In the genomic region with DNA sequence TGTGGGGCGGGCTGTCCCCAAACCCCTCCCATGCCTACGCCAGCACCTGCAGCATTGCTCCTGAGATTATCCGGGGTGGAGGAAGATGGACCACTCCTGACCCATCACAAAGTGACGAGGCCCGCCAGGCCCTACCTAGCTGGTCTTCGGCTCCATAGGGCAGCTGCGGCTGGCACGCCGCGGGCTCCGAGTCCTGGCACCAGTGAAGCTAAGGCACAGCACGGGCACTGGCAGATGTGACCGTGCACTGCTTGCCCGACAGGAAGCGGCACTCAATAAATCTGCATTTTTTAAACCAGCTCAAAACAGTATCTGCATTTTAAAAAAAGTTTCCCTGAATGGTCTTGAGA, we compare ENCODE assay signal across 17 mouse cellular contexts. TPM values are rescaled to one million over a fixed set of nuclear protein-coding genes. Genes with fewer than 3 reads are reported as not detected.
DNase-seq lines count a peak whose midpoint lies in the region; ATAC-seq and TF ChIP-seq lines count a peak whose summit lies in the region.
"Had no signal": no experiment of that assay in that cellular context is flagged by ENCODE, and none has a peak within 500 bp of the region (broad histone marks: within the 10 kb centered on the region; RNA-seq: fewer than 3 reads in every experiment).

No protein-coding gene starts in this region.

- no peak for DNase-seq in forebrain, postnatal 0 days
- DNase-seq in embryo, embryonic 9.5 days (ENCODE audit: extremely low spot score) = no peak
- DNase-seq: cerebellum, adult 11 months; cerebellum, postnatal 36 days; gastrocnemius, postnatal 25 days; lung, postnatal 14 days had no signal

- TF ChIP-seq CTCF in forebrain, postnatal 0 days (IDR thresholded peaks at IDR 0.05; ENCODE audit: low read depth) = no peak

- WGBS in forebrain, embryonic 13.5 days = 95% methylated on average over 15 of the region's 15 CpGs
- 66% methylated on average over 15 of the region's 15 CpGs for WGBS in forebrain, postnatal 0 days
- 92% methylated on average over 15 of the region's 15 CpGs for WGBS in kidney, embryonic 16.5 days
- WGBS in kidney, embryonic 15.5 days = 94% methylated on average over 15 of the region's 15 CpGs
- WGBS in midbrain, embryonic 13.5 days = 95% methylated on average over 15 of the region's 15 CpGs
- 93% methylated on average over 15 of the region's 15 CpGs for WGBS in midbrain, embryonic 16.5 days
- WGBS in stomach, embryonic 15.5 days = 87% methylated on average over 15 of the region's 15 CpGs

- H3K27ac ChIP-seq in forebrain, embryonic 13.5 days = peak overlapping the region; percentile 45; the same call in 1 of the 2 replicates
- H3K27ac ChIP-seq in forebrain, postnatal 0 days (ENCODE audit: low read depth, low read length) = no peak overlapping the region
- H3K27ac ChIP-seq in kidney, embryonic 16.5 days (ENCODE audit: low read length) = peak overlapping the region; percentile 44; the same call in 1 of the 2 replicates
- no peak overlapping the region for H3K27ac ChIP-seq in kidney, embryonic 15.5 days
- peak overlapping the region; percentile 19; the same call in 1 of the 2 replicates for H3K27ac ChIP-seq in midbrain, embryonic 13.5 days
- no peak overlapping the region for H3K27ac ChIP-seq in midbrain, embryonic 16.5 days (ENCODE audit: low read length)
- peak overlapping the region; percentile 63 for H3K27ac ChIP-seq in stomach, embryonic 15.5 days
- H3K27ac ChIP-seq: embryonic facial prominence, embryonic 10.5 days; liver, embryonic 14.5 days had no signal

- no peak for ATAC-seq in forebrain, embryonic 13.5 days
- ATAC-seq in forebrain, postnatal 0 days = no peak
- no peak for ATAC-seq in kidney, embryonic 16.5 days (ENCODE audit: low FRiP score, low TSS enrichment)
- no peak for ATAC-seq in kidney, embryonic 15.5 days (replicated peaks; ENCODE audit: low FRiP score)
- ATAC-seq in midbrain, embryonic 13.5 days = no peak
- no peak for ATAC-seq in midbrain, embryonic 16.5 days
- no peak for ATAC-seq in stomach, embryonic 15.5 days (ENCODE audit: insufficient read depth, low FRiP score, low read depth)
- ATAC-seq: inflammation-experienced regulatory T-cells, adult 6 months had no signal

- H3K9ac ChIP-seq in forebrain, embryonic 13.5 days = no peak overlapping the region
- no peak overlapping the region for H3K9ac ChIP-seq in forebrain, postnatal 0 days
- H3K9ac ChIP-seq in kidney, embryonic 16.5 days (replicated peaks; ENCODE audit: low read length) = no peak overlapping the region
- H3K9ac ChIP-seq in kidney, embryonic 15.5 days = no peak overlapping the region
- no peak overlapping the region for H3K9ac ChIP-seq in midbrain, embryonic 13.5 days (replicated peaks)
- H3K9ac ChIP-seq in midbrain, embryonic 16.5 days (ENCODE audit: low read depth, low read length) = no peak overlapping the region
- no peak overlapping the region for H3K9ac ChIP-seq in stomach, embryonic 15.5 days
- H3K9ac ChIP-seq: liver, embryonic 14.5 days had no signal

- H3K27me3 ChIP-seq in forebrain, embryonic 13.5 days = no peaks in the 10 kb centered on the region
- H3K27me3 ChIP-seq in forebrain, postnatal 0 days (ENCODE audit: insufficient read depth, low read length) = no peaks in the 10 kb centered on the region
- H3K27me3 ChIP-seq in kidney, embryonic 16.5 days (ENCODE audit: insufficient read depth, low read length) = no peaks in the 10 kb centered on the region
- H3K27me3 ChIP-seq in kidney, embryonic 15.5 days = no peaks in the 10 kb centered on the region
- no peaks in the 10 kb centered on the region for H3K27me3 ChIP-seq in midbrain, embryonic 13.5 days
- no peaks in the 10 kb centered on the region for H3K27me3 ChIP-seq in midbrain, embryonic 16.5 days (ENCODE audit: control insufficient read depth, insufficient read depth, low read depth, low read length)
- H3K27me3 ChIP-seq in stomach, embryonic 15.5 days (replicated peaks) = no peaks in the 10 kb centered on the region
- H3K27me3 ChIP-seq: CH12.LX; megakaryocyte, embryonic 14.5 days had no signal

- H3K4me1 ChIP-seq in forebrain, embryonic 13.5 days = peaks cover 12% of the 10 kb centered on the region; the same call in 1 of the 2 replicates
- no peaks in the 10 kb centered on the region for H3K4me1 ChIP-seq in forebrain, postnatal 0 days (ENCODE audit: insufficient read depth)
- peaks cover 16% of the 10 kb centered on the region for H3K4me1 ChIP-seq in kidney, embryonic 16.5 days (ENCODE audit: insufficient read depth, low read length)
- peaks cover 21% of the 10 kb centered on the region for H3K4me1 ChIP-seq in kidney, embryonic 15.5 days
- peaks cover 24% of the 10 kb centered on the region for H3K4me1 ChIP-seq in midbrain, embryonic 13.5 days (replicated peaks)
- no peaks in the 10 kb centered on the region for H3K4me1 ChIP-seq in midbrain, embryonic 16.5 days (ENCODE audit: control insufficient read depth, insufficient read depth, low read length)
- H3K4me1 ChIP-seq in stomach, embryonic 15.5 days = peaks cover 9% of the 10 kb centered on the region; the same call in 1 of the 2 replicates

- H3K36me3 ChIP-seq in forebrain, embryonic 13.5 days (ENCODE audit: poor library complexity, severe bottlenecking) = peaks cover 81% of the 10 kb centered on the region
- H3K36me3 ChIP-seq in forebrain, postnatal 0 days (ENCODE audit: insufficient read depth) = peaks cover 80% of the 10 kb centered on the region
- H3K36me3 ChIP-seq in kidney, embryonic 16.5 days (ENCODE audit: insufficient read depth, low read length) = peaks cover 54% of the 10 kb centered on the region
- H3K36me3 ChIP-seq in kidney, embryonic 15.5 days = peaks cover 79% of the 10 kb centered on the region
- H3K36me3 ChIP-seq in midbrain, embryonic 13.5 days = peaks cover 65% of the 10 kb centered on the region
- peaks cover 33% of the 10 kb centered on the region for H3K36me3 ChIP-seq in midbrain, embryonic 16.5 days (ENCODE audit: control insufficient read depth, insufficient read depth, low read length)
- peaks cover 37% of the 10 kb centered on the region for H3K36me3 ChIP-seq in stomach, embryonic 15.5 days

- no peaks in the 10 kb centered on the region for H3K9me3 ChIP-seq in forebrain, embryonic 13.5 days (replicated peaks)
- no peaks in the 10 kb centered on the region for H3K9me3 ChIP-seq in forebrain, postnatal 0 days (ENCODE audit: low read length)
- H3K9me3 ChIP-seq in kidney, embryonic 16.5 days (ENCODE audit: low read length) = no peaks in the 10 kb centered on the region
- no peaks in the 10 kb centered on the region for H3K9me3 ChIP-seq in kidney, embryonic 15.5 days (replicated peaks)
- H3K9me3 ChIP-seq in midbrain, embryonic 13.5 days = no peaks in the 10 kb centered on the region
- no peaks in the 10 kb centered on the region for H3K9me3 ChIP-seq in midbrain, embryonic 16.5 days (replicated peaks; ENCODE audit: control insufficient read depth, low read length, poor library complexity, severe bottlenecking)
- H3K9me3 ChIP-seq in stomach, embryonic 15.5 days = no peaks in the 10 kb centered on the region
- H3K9me3 ChIP-seq: embryonic facial prominence, embryonic 10.5 days; megakaryocyte, embryonic 14.5 days had no signal

- no peak overlapping the region for H3K4me2 ChIP-seq in forebrain, embryonic 13.5 days
- H3K4me2 ChIP-seq in forebrain, postnatal 0 days (ENCODE audit: low read depth) = no peak overlapping the region
- H3K4me2 ChIP-seq in kidney, embryonic 16.5 days (replicated peaks; ENCODE audit: low read depth, low read length) = no peak overlapping the region
- no peak overlapping the region for H3K4me2 ChIP-seq in kidney, embryonic 15.5 days
- H3K4me2 ChIP-seq in midbrain, embryonic 13.5 days (replicated peaks) = no peak overlapping the region
- no peak overlapping the region for H3K4me2 ChIP-seq in midbrain, embryonic 16.5 days (ENCODE audit: low read length)
- no peak overlapping the region for H3K4me2 ChIP-seq in stomach, embryonic 15.5 days

- H3K4me3 ChIP-seq in forebrain, embryonic 13.5 days = no peak overlapping the region
- H3K4me3 ChIP-seq in forebrain, postnatal 0 days (ENCODE audit: low read depth, low read length) = no peak overlapping the region
- no peak overlapping the region for H3K4me3 ChIP-seq in kidney, embryonic 16.5 days (ENCODE audit: low read length)
- no peak overlapping the region for H3K4me3 ChIP-seq in kidney, embryonic 15.5 days (replicated peaks)
- H3K4me3 ChIP-seq in midbrain, embryonic 13.5 days (replicated peaks) = no peak overlapping the region
- H3K4me3 ChIP-seq in midbrain, embryonic 16.5 days (ENCODE audit: low read depth, low read length) = no peak overlapping the region
- H3K4me3 ChIP-seq in stomach, embryonic 15.5 days (replicated peaks) = no peak overlapping the region
- H3K4me3 ChIP-seq: embryonic facial prominence, embryonic 10.5 days; megakaryocyte, embryonic 14.5 days had no signal

RNA-seq across cellular contexts. Expression of gene Vps37b, which starts 26.9 kb away (rescaled TPM):
- 86.5 and 92.2 TPM in 2 replicates for polyA plus RNA-seq in forebrain, embryonic 13.5 days (2015; fragmentation: Nextera tagmentation; extraction: Ambion mirVana)
- total RNA-seq in forebrain, postnatal 0 days (2014; rRNA removed) = 62.0 and 62.2 TPM in 2 replicates
- 76.5 and 90.8 TPM in 2 replicates for polyA plus RNA-seq in forebrain, postnatal 0 days (2015; fragmentation: Nextera tagmentation; extraction: Ambion mirVana)
- 40.8 and 41.8 TPM in 2 replicates for polyA plus RNA-seq in kidney, embryonic 16.5 days (2015; fragmentation: Nextera tagmentation; extraction: Ambion mirVana)
- polyA plus RNA-seq in kidney, embryonic 15.5 days (2015; fragmentation: Nextera tagmentation; extraction: Ambion mirVana) = 33.8 and 35.3 TPM in 2 replicates
- 71.5 and 79.3 TPM in 2 replicates for polyA plus RNA-seq in midbrain, embryonic 13.5 days (2015; fragmentation: Nextera tagmentation; extraction: Ambion mirVana)
- 59.5 and 62.0 TPM in 2 replicates for polyA plus RNA-seq in midbrain, embryonic 16.5 days (2015; fragmentation: Nextera tagmentation; extraction: Ambion mirVana)
- polyA plus RNA-seq in stomach, embryonic 15.5 days (2015; fragmentation: Nextera tagmentation; extraction: Ambion mirVana) = 36.2 and 37.1 TPM in 2 replicates

RNA-seq across cellular contexts. Expression of gene Hip1r, which starts 31.7 kb away (rescaled TPM):
- polyA plus RNA-seq in forebrain, embryonic 13.5 days (2015; fragmentation: Nextera tagmentation; extraction: Ambion mirVana) = 16.2 and 16.8 TPM in 2 replicates
- total RNA-seq in forebrain, postnatal 0 days (2014; rRNA removed) = 52.2 and 55.0 TPM in 2 replicates
- 22.2 and 29.8 TPM in 2 replicates for polyA plus RNA-seq in forebrain, postnatal 0 days (2015; fragmentation: Nextera tagmentation; extraction: Ambion mirVana)
- polyA plus RNA-seq in kidney, embryonic 16.5 days (2015; fragmentation: Nextera tagmentation; extraction: Ambion mirVana) = 23.1 and 25.6 TPM in 2 replicates
- 18.2 and 20.0 TPM in 2 replicates for polyA plus RNA-seq in kidney, embryonic 15.5 days (2015; fragmentation: Nextera tagmentation; extraction: Ambion mirVana)
- polyA plus RNA-seq in midbrain, embryonic 13.5 days (2015; fragmentation: Nextera tagmentation; extraction: Ambion mirVana) = 19.0 and 20.1 TPM in 2 replicates
- 33.5 and 34.3 TPM in 2 replicates for polyA plus RNA-seq in midbrain, embryonic 16.5 days (2015; fragmentation: Nextera tagmentation; extraction: Ambion mirVana)
- 24.0 and 27.0 TPM in 2 replicates for polyA plus RNA-seq in stomach, embryonic 15.5 days (2015; fragmentation: Nextera tagmentation; extraction: Ambion mirVana)

Comparison
In these comparisons a context has a peak if more than half of its experiments do, and no peak if none do; other contexts are left out.
1. H3K27ac ChIP-seq: peak in forebrain, embryonic 13.5 days (single experiment), kidney, embryonic 16.5 days (single experiment), midbrain, embryonic 13.5 days (single experiment) and stomach, embryonic 15.5 days (single experiment); none in forebrain, postnatal 0 days (single experiment), kidney, embryonic 15.5 days (single experiment) and midbrain, embryonic 16.5 days (single experiment).